Mouse (Mus musculus): ENCODE results near the gene 6330403K07Rik. TPM values are rescaled to one million over a fixed set of nuclear protein-coding genes. Genes with fewer than 3 reads are reported as not detected.

The 6330403K07Rik gene
- polyA plus RNA-seq (2015; fragmentation: Nextera tagmentation; extraction: Ambion mirVana): 160 and 169 TPM in 2 replicates

DNA sequence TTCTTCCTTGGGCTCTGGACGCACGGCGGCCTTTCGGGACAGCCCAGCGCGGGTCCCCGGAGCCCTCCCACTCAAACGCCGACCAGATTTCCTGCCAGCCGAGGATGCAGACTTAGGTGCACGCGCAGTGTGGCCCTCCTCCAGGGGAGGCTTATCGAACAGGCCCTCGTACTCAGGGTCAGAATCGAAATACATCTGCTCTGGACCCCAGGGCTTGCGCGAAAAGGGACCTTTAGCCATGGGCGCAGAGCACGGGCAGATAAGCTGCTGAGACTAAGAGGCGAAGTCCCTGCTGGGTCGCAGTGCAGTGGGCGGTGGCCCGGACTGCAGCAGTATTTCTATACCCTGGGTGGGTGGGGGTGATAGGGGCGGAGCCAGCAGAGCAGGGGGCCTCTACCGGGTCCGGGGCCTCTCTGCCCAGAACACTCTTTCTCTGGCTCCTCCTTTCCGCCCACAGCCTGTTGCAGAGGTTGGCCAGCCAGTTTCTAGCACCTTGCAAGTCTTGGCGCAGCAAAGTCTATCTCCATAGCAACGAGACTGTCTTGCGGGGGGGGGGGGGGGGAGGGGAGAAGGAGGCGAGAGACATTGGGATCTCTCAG is at the start of gene 6330403K07Rik:
6330403K07Rik (minus strand) TSS at position 351 of the 599 bp plus-strand sequence.
- peak; percentile 96 for ATAC-seq (ENCODE audit: insufficient number of reproducible peaks, low FRiP score, low TSS enrichment, low read depth)
- Histone ChIP-seq H3K9me3 (replicated peaks) (no peaks in the 10 kb centered on the region), H3K27me3 (no peaks in the 10 kb centered on the region), H3K4me3 (replicated peaks) (peak within 1 kb of the TSS; percentile 55), H3K27ac (replicated peaks) (peak within 1 kb of the TSS; percentile 89), H3K4me2 (replicated peaks) (peak within 1 kb of the TSS; percentile 81), H3K4me1 (peaks cover 14% of the 10 kb centered on the region), H3K36me3 (peaks cover under 1% of the 10 kb centered on the region; the same call in 1 of the 2 replicates), H3K9ac (peak within 1 kb of the TSS; percentile 41)
- under 1% methylated on average over 30 of the region's 31 CpGs for WGBS

GRCm38 (mm10) chr11:71076342-71076741 is 43.0 kb upstream of the 6330403K07Rik start:
- H3K27me3 ChIP-seq: no peaks in the 10 kb centered on the region
- H3K4me1 ChIP-seq: no peaks in the 10 kb centered on the region
- ATAC-seq (ENCODE audit: insufficient number of reproducible peaks, low FRiP score, low TSS enrichment, low read depth): no peak
- H3K9me3 ChIP-seq (replicated peaks): no peaks in the 10 kb centered on the region
- no peak overlapping the region for H3K9ac ChIP-seq
- no peak overlapping the region for H3K27ac ChIP-seq (replicated peaks)
- H3K4me2 ChIP-seq (replicated peaks): no peak overlapping the region
- no peak overlapping the region for H3K4me3 ChIP-seq (replicated peaks)
- 59% methylated on average over 1 of the region's 1 CpGs for WGBS
- H3K36me3 ChIP-seq: no peaks in the 10 kb centered on the region

DNA sequence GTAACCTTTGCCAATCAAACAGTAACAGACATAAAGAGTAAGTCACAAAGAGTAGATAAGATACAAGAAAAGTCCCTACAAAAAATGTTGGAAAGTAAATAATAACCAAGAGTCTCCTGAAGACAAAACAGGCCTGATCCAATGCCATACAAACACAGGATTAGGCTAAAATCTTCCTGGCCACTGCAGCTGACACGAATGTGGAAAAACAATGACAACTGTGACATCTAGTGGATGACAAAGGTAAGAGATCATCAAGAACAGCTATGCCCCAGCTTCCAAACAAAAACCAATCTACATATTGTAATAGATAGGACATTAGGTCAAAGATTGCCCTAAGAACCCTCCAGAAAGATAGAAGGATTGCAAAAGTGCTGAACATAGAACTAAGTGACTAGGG is 19.2 kb upstream of the 6330403K07Rik start:
- Histone ChIP-seq H3K36me3 (no peaks in the 10 kb centered on the region), H3K9me3 (replicated peaks) (no peaks in the 10 kb centered on the region), H3K4me1 (no peaks in the 10 kb centered on the region), H3K4me2 (replicated peaks) (no peak overlapping the region), H3K27me3 (no peaks in the 10 kb centered on the region), H3K4me3 (replicated peaks) (no peak overlapping the region), H3K27ac (replicated peaks) (no peak overlapping the region), H3K9ac (no peak overlapping the region)
- no peak for ATAC-seq (ENCODE audit: insufficient number of reproducible peaks, low FRiP score, low TSS enrichment, low read depth)
- WGBS: 0% methylated on average over 1 of the region's 1 CpGs

GRCm38 (mm10) chr11:71039526-71040298 is 6.4 kb upstream of the 6330403K07Rik start:
- no peak overlapping the region for H3K4me3 ChIP-seq (replicated peaks)
- H3K4me1 ChIP-seq: no peaks in the 10 kb centered on the region
- ATAC-seq (ENCODE audit: insufficient number of reproducible peaks, low FRiP score, low TSS enrichment, low read depth): no peak
- 93% methylated on average over 5 of the region's 5 CpGs for WGBS
- no peak overlapping the region for H3K27ac ChIP-seq (replicated peaks)
- no peaks in the 10 kb centered on the region for H3K9me3 ChIP-seq (replicated peaks)
- no peaks in the 10 kb centered on the region for H3K27me3 ChIP-seq
- no peaks in the 10 kb centered on the region for H3K36me3 ChIP-seq
- no peak overlapping the region for H3K9ac ChIP-seq
- no peak overlapping the region for H3K4me2 ChIP-seq (replicated peaks)

- 3% methylated on average over 26 of the region's 26 CpGs for WGBS
- ATAC-seq (ENCODE audit: insufficient number of reproducible peaks, low FRiP score, low TSS enrichment, low read depth): 0 out of 2 replicates have a peak, but pooled peaks have one; percentile 9
These were observed 686 bp downstream of the 6330403K07Rik start for GRCm38 (mm10) chr11:71032491-71033162.

GRCm38 (mm10) chr11:71032070-71032469 is 1.2 kb downstream of the 6330403K07Rik start:
- peaks cover 13% of the 10 kb centered on the region; the same call in 1 of the 2 replicates for H3K36me3 ChIP-seq
- peaks cover 14% of the 10 kb centered on the region for H3K4me1 ChIP-seq
- no peak for ATAC-seq (ENCODE audit: insufficient number of reproducible peaks, low FRiP score, low TSS enrichment, low read depth)
- H3K4me3 ChIP-seq (replicated peaks): peak overlapping the region; percentile 55
- no peaks in the 10 kb centered on the region for H3K27me3 ChIP-seq
- no peaks in the 10 kb centered on the region for H3K9me3 ChIP-seq (replicated peaks)
- 54% methylated on average over 7 of the region's 7 CpGs for WGBS
- peak overlapping the region; percentile 41 for H3K9ac ChIP-seq
- peak overlapping the region; percentile 81 for H3K4me2 ChIP-seq (replicated peaks)
- H3K27ac ChIP-seq (replicated peaks): peak overlapping the region; percentile 89

More at GRCm38 (mm10) chr11:71032491-71033162, 686 bp downstream of the 6330403K07Rik start:
- Histone ChIP-seq H3K4me2 (replicated peaks) (peak overlapping the region; percentile 81), H3K27ac (replicated peaks) (peak overlapping the region; percentile 89), H3K27me3 (no peaks in the 10 kb centered on the region), H3K9ac (peak overlapping the region; percentile 41), H3K4me3 (replicated peaks) (peak overlapping the region; percentile 55), H3K9me3 (replicated peaks) (no peaks in the 10 kb centered on the region), H3K4me1 (peaks cover 14% of the 10 kb centered on the region), H3K36me3 (peaks cover 7% of the 10 kb centered on the region; the same call in 1 of the 2 replicates)

GRCm38 (mm10) chr11:71029403-71030118 is 3.8 kb downstream of the 6330403K07Rik start:
- no peaks in the 10 kb centered on the region for H3K9me3 ChIP-seq (replicated peaks)
- H3K36me3 ChIP-seq: peaks cover 35% of the 10 kb centered on the region
- H3K4me1 ChIP-seq: peaks cover 14% of the 10 kb centered on the region
- WGBS: 73% methylated on average over 3 of the region's 3 CpGs
- no peak overlapping the region for H3K27ac ChIP-seq (replicated peaks)
- no peaks in the 10 kb centered on the region for H3K27me3 ChIP-seq
- H3K4me3 ChIP-seq (replicated peaks): no peak overlapping the region
- H3K4me2 ChIP-seq (replicated peaks): no peak overlapping the region
- H3K9ac ChIP-seq: no peak overlapping the region
- no peak for ATAC-seq (ENCODE audit: insufficient number of reproducible peaks, low FRiP score, low TSS enrichment, low read depth)

GRCm38 (mm10) chr11:71028280-71028679 is 5.0 kb downstream of the 6330403K07Rik start:
- Histone ChIP-seq H3K27me3 (no peaks in the 10 kb centered on the region), H3K9me3 (replicated peaks) (no peaks in the 10 kb centered on the region), H3K4me3 (replicated peaks) (no peak overlapping the region), H3K36me3 (peaks cover 39% of the 10 kb centered on the region), H3K9ac (no peak overlapping the region), H3K27ac (replicated peaks) (no peak overlapping the region), H3K4me2 (replicated peaks) (no peak overlapping the region), H3K4me1 (peaks cover 6% of the 10 kb centered on the region)
- 69% methylated on average over 3 of the region's 3 CpGs for WGBS
- ATAC-seq (ENCODE audit: insufficient number of reproducible peaks, low FRiP score, low TSS enrichment, low read depth): no peak

DNA sequence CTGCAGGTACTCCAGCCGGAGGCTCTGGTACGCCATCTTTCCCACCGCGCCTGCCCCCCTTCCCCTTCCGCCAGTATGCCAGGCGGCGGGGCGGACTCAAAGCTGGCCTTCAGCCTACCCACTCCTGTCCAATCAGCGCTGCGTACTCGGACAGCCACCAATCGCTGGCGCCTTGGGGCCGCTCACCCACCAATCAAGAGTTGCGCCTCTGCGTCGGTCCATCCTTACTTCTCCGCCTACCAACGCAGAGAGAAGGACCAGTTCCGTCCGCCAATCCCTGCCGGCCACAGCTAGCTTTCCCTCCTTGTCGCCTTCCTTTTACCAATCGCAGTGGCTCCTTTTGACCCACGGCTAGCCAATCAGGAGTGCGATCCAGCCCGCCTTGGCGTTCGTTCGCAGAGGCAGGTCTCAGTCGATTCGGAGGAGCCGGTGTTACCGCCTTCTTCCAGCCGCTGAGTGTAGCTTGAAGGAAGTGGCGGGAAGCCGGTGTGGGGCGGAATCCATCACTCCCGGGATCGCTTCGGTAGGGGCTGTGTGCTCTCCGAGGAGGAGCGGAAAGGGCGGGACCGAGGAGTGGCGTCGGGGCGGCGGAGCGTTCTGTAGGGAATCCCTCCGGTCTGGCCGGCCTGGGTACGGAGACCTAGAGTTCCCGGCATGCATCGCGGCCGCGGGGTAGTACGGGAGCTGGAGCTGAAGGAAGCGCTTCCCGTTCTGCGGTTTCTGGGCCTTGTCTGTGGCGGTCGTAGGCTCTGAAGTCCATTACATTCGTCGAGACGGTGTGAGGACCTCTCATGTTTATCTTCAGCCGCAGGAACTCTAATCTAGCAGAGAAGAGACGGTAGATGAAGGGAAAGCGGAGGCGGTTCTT is 13.9 kb downstream of the 6330403K07Rik start, which contains the start of the genes Mis12 and Derl2:
Mis12 (plus strand) TSS at position 411 of the 868 bp plus-strand sequence.
Derl2 (minus strand) TSS at position 641 of the 868 bp plus-strand sequence.
- no peaks in the 10 kb centered on the region for H3K9me3 ChIP-seq (replicated peaks)
- WGBS: under 1% methylated on average over 71 of the region's 71 CpGs
- peak; percentile 100 for ATAC-seq (ENCODE audit: insufficient number of reproducible peaks, low FRiP score, low TSS enrichment, low read depth)

More for the DNA sequence above, 13.9 kb downstream of the 6330403K07Rik start, which contains the start of the genes Mis12 and Derl2:
- peak within 1 kb of the TSS; percentile 74 for H3K4me2 ChIP-seq (replicated peaks)
- H3K4me3 ChIP-seq (replicated peaks): peak within 1 kb of the TSS; percentile 99
- peaks cover 12% of the 10 kb centered on the region; the same call in 1 of the 2 replicates for H3K36me3 ChIP-seq
- peaks cover 21% of the 10 kb centered on the region for H3K4me1 ChIP-seq
- H3K9ac ChIP-seq: peak within 1 kb of the TSS; percentile 93
- no peaks in the 10 kb centered on the region for H3K27me3 ChIP-seq
- H3K27ac ChIP-seq (replicated peaks): peak within 1 kb of the TSS; percentile 97

Measured in embryonic facial prominence, embryonic 15.5 days (tissue).